Mouse (Mus musculus) layer of hippocampus, adult 9-10 months (tissue): ENCODE data around the gene Capn11.
A peak's percentile ranks its signal among the peaks of the same experiment; 100 is the strongest.

ENCODE experiments used
- DNase-seq: peaks from one replicate; pipeline ENCODE4 v3.0.0; 2022; ENCODE audit warnings: low spot score

The Capn11 gene

GRCm38 (mm10) chr17:45659225-45659624 lies at the start of gene Capn11:
Gene Capn11 (minus strand): TSS chr17:45659325.
- no peak for DNase-seq

GRCm38 (mm10) chr17:45708179-45708578 lies 49.1 kb upstream of the Capn11 start:
- DNase-seq = no peak

DNA sequence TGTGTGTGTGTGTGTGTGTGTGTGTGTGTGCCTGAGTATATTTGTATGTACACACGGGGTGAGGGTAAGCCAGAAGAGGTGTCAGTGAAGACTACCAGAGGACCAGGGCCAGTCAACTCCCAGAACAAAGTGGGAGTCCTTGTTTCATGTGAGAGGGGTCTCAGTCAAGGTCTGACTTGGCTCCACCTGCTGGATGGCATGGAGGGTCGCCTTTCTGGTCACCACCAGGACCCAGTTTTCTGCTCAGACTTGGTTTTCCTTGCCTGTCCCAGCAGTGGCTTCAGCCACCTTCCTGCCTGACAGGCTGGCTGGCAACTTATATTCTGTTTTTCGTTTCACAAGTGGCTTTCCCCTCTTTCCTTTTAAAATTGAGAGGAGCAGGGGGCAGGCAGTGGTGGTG lies 48.3 kb upstream of the Capn11 start:
- no peak for DNase-seq

DNA sequence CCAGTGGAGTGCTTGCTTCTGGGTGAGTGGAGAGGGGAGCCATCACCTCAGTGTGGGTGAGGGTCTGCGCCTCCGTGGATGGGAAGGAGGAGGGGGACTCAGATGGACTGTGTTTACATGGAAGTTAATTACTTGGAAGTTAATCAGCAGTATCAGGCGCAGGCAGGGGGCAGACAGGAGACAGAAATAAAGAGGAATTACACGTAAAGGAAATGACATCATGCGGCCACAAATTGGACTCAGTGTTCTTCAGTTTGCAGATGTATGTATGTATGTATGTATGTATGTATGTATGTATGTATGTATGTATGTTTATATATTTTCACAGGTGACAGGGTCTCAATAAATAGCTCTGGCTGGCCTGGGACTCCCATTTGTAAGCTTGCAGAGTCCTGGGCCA lies 47.7 kb upstream of the Capn11 start:
- no peak for DNase-seq

- DNase-seq = no peak
Observed at GRCm38 (mm10) chr17:45703187-45703586, 44.1 kb upstream of the Capn11 start.

GRCm38 (mm10) chr17:45702254-45702653 lies 43.1 kb upstream of the Capn11 start:
- DNase-seq = no peak

DNA sequence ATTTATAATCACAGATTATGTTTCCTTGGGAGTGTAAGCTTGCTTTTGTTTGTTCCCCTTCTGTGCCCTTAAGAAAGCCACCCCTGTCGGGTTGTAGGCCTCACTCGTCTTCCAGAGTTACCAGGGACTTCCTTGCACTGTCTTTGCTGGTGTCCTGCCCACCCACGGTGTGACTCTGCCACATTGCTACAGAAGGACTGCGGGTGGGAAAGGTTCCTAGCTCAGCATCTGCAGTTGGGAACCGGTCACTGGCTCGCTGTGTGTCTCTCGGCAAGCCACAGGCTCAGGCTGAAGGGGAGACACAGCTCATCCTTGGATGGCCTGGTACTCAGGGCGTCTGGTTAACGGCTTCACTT lies 42.1 kb upstream of the Capn11 start:
- no peak for DNase-seq

- no peak for DNase-seq
Observed at GRCm38 (mm10) chr17:45700496-45701235, 41.5 kb upstream of the Capn11 start.

DNA sequence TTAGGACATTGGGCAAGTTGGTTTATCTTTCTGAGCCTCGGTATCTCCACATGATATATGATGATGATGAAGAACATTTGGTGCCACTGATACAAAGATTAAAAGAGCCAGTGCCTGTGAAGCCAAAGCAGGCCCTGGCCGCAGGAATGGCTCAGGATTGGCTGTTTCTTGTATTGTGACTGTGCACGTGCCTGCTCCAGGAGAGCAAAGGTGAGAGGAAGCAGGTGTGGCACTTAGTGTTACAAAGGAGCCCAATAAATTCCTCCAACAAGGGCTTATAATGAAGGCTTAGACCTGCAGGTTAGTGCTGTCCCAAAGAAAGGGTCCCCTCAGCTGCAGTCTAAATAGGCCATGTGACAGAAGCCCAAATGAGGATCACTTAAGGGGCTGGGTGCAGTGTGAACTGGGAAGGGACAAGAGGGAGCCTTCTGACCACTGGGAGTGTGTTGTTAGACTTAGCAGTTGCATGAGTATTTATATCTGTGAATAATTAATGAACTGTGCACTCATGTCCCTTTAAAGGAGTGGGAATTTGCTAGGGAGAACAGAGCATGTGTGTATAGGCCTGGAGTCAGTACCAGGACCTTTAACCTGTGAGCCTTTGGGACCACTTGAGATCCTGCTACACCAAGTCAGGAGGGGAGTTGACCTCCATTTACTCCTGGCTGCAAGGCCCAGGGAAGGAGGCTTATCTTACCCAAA lies 40.1 kb upstream of the Capn11 start:
- no peak for DNase-seq

- DNase-seq = no peak
Observed at GRCm38 (mm10) chr17:45698368-45698767, 39.2 kb upstream of the Capn11 start.

GRCm38 (mm10) chr17:45696981-45697380 lies 37.9 kb upstream of the Capn11 start:
- no peak for DNase-seq

DNA sequence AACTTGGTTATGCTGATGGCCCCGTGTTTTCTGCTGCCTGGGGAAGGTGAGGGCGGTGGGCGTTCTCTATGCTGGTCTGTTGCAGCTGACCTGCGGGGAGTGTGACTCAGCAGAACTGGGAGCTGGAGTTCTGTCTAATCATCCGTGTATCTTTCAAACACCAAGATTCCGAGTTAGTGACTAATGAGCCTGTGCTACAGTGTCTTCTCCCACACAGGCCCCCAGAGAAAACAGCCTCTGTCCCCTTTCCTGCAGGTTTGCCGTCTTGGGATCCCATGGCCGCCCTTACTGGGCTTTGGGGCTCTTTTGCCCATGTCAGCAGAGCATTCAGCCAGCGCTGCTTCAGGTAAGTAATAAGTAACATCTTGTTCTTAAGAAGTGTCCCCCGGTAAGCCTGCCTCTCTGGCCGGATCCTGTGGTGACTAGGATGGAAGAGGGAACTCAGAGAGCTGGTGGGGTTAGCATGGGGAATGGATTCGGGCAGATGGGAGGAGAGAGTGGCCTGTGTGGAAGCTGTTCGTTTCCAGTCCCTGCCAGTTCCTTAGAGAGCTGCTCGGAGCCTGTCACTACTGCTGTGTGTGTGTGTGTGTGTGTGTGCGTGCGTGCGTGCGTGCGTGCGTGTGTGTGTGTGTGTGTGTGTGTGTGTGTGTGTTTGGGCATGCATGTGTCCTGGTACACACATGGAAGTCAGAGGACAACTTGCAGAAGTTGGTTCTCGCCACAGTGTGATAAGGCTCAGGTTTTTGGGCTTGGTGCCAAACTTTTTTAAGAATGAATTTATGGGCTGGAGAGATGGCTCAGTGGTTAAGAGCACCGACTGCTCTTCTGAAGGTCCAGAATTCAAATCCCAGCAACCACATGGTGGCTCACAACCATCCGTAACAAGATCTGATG lies 36.3 kb upstream of the Capn11 start:
- DNase-seq = no peak

GRCm38 (mm10) chr17:45693812-45694565 lies 34.9 kb upstream of the Capn11 start:
- DNase-seq = no peak

DNA sequence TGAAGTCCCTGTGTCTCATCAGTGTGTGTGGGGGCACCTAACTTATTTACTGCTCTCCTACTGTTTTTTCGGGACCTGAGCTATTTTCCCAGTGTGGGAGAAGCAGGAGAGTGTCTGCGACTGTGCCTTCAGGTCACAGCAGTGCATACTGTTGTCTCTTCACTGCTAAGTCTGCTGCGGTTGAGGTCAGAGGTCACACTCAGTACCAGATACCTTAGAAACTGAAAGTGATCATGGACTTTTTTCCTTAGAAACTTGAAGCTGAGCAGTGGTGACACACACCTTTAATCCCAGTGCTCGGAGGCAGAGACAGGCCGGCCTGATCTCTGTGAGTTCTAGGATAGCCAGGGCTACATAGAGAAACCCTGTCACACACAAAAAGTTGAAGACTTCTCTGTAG lies 33.0 kb upstream of the Capn11 start:
- DNase-seq = no peak

DNA sequence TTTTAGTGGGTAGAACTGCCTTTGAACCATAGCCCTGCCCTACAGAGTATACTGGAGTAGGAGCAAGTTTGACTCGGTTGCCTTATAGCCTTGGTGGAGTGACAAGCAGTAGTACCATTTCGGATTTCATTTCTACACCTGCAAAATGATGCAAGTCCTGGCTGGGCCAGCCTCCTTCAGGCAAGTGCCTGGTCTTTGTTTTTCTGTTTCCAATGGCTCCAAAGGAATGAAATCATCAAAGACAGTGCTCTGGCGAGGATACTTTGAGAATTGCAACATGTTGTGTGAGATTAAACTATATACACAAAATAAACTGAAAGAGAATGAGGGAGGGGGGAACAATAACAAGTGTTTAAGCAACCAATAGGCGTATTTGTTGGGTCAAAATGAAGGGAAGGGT lies 30.9 kb upstream of the Capn11 start:
- no peak for DNase-seq

DNA sequence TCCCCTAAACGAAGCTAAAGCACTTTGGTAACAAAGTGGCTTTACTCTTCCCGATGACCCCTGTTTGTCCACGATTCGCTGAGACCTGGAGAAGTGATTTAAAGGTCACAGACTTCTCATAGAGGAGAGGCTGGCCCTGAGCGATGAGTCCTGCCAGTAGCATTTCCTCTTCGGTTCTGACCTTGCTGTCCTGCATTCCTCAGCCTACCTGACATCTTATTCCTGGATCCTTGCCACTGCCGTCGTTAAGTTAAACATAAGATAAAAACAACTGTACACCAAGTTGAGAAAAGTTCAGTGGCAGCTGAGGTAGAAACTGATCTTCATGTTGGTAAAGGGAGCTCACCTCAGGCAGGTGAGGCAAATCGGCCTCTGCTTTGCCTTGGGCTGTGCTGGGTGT lies 30.0 kb upstream of the Capn11 start:
- DNase-seq = no peak

DNA sequence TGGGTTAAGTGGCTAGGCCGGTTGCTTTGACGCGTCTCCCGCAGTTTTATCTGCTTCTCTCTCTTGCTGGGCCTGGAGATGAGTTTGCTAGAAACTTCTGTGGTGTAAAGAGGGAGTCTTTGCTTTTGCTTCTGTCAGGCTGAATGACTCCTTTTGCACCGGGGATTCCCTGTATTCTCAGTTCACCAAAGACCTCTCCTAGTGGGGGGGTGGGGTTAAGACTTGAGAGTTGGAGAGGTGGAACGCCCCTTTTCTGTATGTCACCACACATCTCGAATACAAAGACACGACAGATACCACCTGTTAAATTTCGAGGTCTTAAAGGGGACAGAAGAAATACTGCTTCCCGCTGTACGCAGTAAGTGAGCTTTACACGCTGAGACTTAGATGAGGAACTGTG lies 27.6 kb upstream of the Capn11 start, which contains the start of gene Tmem63b:
Gene Tmem63b (minus strand): TSS at position 190 of the 400 bp plus-strand sequence.
- DNase-seq = no peak

GRCm38 (mm10) chr17:45686093-45686619 lies 27.0 kb upstream of the Capn11 start, which contains the start of gene Mrpl14:
Gene Mrpl14 (plus strand): TSS chr17:45686322.
- peak; percentile 54 for DNase-seq

DNA sequence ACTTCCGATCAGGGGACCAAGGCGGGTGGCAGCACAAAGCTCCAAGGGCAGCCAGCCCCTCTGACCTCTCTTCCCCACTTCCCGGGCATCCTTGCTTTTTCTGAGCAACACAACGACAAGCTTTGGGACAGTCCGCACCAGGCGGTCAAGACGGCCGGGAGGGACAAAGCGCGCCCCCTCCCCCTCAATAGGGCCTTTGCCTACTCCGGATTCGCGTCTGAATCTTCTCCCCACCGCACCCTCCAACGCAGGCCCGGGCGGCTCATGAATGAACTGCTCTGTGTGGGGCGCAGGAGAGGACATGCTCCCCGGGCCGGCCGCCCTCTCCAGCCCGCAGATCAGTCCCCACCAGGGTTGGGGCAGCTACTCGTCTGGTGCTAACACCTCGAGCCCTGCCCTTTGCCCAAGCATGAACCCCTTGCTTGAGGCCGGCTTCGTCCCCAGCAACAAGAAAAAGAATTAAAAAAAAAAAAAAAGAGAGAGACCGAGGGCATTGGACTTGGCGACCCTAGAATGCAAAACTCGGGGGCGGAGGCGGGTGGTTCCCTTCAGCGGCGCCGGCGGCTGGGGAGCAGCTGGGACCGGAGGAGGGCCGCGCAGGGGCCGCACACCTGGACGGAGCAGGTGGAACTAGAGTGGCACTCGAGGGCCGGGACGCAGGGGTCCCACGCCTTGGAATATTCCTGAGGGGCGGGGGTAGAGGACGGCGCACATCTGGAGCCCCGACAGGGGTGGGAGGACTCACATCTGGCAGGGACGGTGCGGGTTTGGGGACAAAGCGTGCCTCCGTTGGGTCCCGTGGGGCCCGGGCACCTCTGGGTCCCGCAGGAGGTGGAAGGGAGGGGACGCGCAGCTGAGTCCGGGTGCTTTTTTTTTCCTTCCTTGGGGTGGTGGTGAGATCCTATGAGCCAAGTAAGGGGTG lies 26.3 kb upstream of the Capn11 start:
- DNase-seq = no peak

DNA sequence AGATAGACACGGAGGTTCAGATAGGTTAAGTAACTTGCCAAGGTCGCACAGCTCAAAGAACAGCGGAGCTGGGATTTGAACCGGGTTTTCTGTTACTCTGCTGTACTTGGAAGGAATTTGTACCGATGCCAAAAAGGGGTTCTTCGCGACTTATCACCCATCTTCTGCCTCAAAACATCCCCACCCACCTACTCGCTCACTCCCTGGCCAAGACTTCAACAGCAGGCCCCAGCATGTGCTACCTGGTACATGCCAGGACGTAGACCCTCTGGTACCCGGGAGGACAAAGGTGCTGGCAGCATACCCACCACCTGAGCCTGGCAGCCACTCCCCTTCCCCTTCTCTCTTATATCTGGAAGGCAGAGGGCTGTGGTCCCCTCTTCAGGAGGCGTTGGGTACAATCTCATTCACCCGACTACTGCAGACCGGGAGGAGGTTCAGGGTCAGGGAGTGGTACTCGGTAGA lies 25.6 kb upstream of the Capn11 start:
- no peak for DNase-seq
